In the genomic region with DNA sequence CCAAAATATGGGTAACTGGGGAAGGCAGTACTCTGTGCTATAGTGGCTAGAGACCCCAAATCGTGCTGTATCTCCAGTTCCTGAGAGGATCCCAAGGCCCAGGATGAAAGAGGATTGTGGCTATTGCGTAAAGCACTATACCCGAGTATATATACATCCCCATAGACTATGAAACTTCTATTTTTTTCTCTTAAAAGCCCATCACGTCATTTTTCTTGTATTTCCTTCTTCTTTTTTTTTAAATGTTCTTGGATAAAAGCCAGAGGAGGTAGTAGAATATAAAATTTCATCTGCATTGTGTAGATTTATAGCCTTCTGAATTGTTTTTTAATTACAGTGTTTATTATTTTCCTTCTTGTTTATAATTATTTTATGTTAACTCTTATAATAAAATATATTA, we compare ENCODE assay signal across 11 mouse cellular contexts. TPM values are rescaled to one million over a fixed set of nuclear protein-coding genes. Genes with fewer than 3 reads are reported as not detected.
DNase-seq lines count a peak whose midpoint lies in the region; ATAC-seq lines count a peak whose summit lies in the region.
"Had no signal": no experiment of that assay in that cellular context is flagged by ENCODE, and none has a peak within 500 bp of the region (broad histone marks: within the 10 kb centered on the region; RNA-seq: fewer than 3 reads in every experiment).

No protein-coding gene starts in this region.

- 57% methylated on average over 4 of the region's 4 CpGs for WGBS in heart, embryonic 11.5 days (ENCODE audit: insufficient replicate concordance)

- DNase-seq in 416B (ENCODE audit: low read depth) (peak; percentile 24), MEL-GATA-1-ER (ENCODE audit: extremely low read depth, low read depth) (peak; percentile 21)
- DNase-seq in c-Kit-positive CD71-positive TER-119-positive erythroid progenitor cells, embryonic 14.5 days (ENCODE audit: low spot score): no peak
- DNase-seq in spleen, postnatal 36 days (ENCODE audit: low spot score in 2 of 2): no peak

- H3K4me2 ChIP-seq in heart, embryonic 11.5 days: no peak overlapping the region
- H3K4me2 ChIP-seq: embryonic facial prominence, embryonic 12.5 days had no signal

- peaks cover 21% of the 10 kb centered on the region for H3K27me3 ChIP-seq in heart, embryonic 11.5 days (ENCODE audit: control insufficient read depth, insufficient read depth, low read length)

- H3K27ac ChIP-seq in heart, embryonic 11.5 days (ENCODE audit: low read depth, low read length): no peak overlapping the region
- H3K27ac ChIP-seq: embryonic facial prominence, embryonic 10.5 days; embryonic facial prominence, embryonic 12.5 days; forebrain, embryonic 13.5 days; forebrain, embryonic 15.5 days had no signal

- peak; percentile 19; the same call in 1 of the 2 replicates for ATAC-seq in common myeloid progenitor, adult 5-6 weeks (replicated peaks; ENCODE audit: low read depth, poor library complexity, severe bottlenecking)
- ATAC-seq in heart, embryonic 11.5 days (replicated peaks; ENCODE audit: insufficient number of reproducible peaks, low FRiP score, low TSS enrichment): no peak

- no peaks in the 10 kb centered on the region for H3K36me3 ChIP-seq in heart, embryonic 11.5 days (ENCODE audit: control insufficient read depth, insufficient read depth, low read length)
- H3K36me3 ChIP-seq: embryonic facial prominence, embryonic 10.5 days; embryonic facial prominence, embryonic 12.5 days; forebrain, embryonic 15.5 days had no signal

- no peaks in the 10 kb centered on the region for H3K4me1 ChIP-seq in heart, embryonic 11.5 days (ENCODE audit: control insufficient read depth, insufficient read depth, low read length)
- H3K4me1 ChIP-seq: embryonic facial prominence, embryonic 12.5 days; forebrain, embryonic 13.5 days had no signal

- H3K9ac ChIP-seq in heart, embryonic 11.5 days (ENCODE audit: low read depth, low read length): no peak overlapping the region
- H3K9ac ChIP-seq: embryonic facial prominence, embryonic 12.5 days; forebrain, embryonic 13.5 days; forebrain, embryonic 15.5 days; forebrain, postnatal 0 days had no signal

- H3K4me3 ChIP-seq in heart, embryonic 11.5 days (ENCODE audit: low read depth, low read length): no peak overlapping the region
- H3K4me3 ChIP-seq: embryonic facial prominence, embryonic 10.5 days; embryonic facial prominence, embryonic 12.5 days; forebrain, embryonic 13.5 days; forebrain, embryonic 15.5 days had no signal

- no peaks in the 10 kb centered on the region for H3K9me3 ChIP-seq in heart, embryonic 11.5 days (replicated peaks; ENCODE audit: control insufficient read depth, low read length)
- H3K9me3 ChIP-seq: embryonic facial prominence, embryonic 12.5 days; forebrain, embryonic 13.5 days; forebrain, embryonic 15.5 days had no signal

RNA-seq across cellular contexts. Expression of a gene that starts 0.9 kb away (rescaled TPM):
- 30.5 and 35.1 TPM in 2 replicates for total RNA-seq in common myeloid progenitor, adult 5-6 weeks (2017)
- polyA plus RNA-seq in heart, embryonic 11.5 days (2014; fragmentation: Nextera tagmentation; extraction: Ambion mirVana): 184 and 203 TPM in 2 replicates

Comparison
In these comparisons a context has a peak if more than half of its experiments do, and no peak if none do; other contexts are left out.
1. DNase-seq: peak in 416B (single experiment) and MEL-GATA-1-ER (single experiment); none in c-Kit-positive CD71-positive TER-119-positive erythroid progenitor cells, embryonic 14.5 days (single experiment) and spleen, postnatal 36 days (0 of 2).